Mouse (Mus musculus) hindbrain, embryonic 12.5 days (tissue): ENCODE measurements around the gene Fancc. TPM values are rescaled to one million over a fixed set of nuclear protein-coding genes. Genes with fewer than 3 reads are reported as not detected.

ENCODE experiments used
- ATAC-seq: fragments of 200-750 bp; cut with Nextera tagmentation; 2 replicates; pipeline ENCODE4 v1.8.0; 2017; ENCODE audit warnings: moderate TSS enrichment; ENCODE audit not compliant: low FRiP score
- H3K27ac ChIP-seq: fragments of 300-500 bp; sonication (generic); 2 replicates; pipeline ENCODE4 v1.5.1; 2016; ENCODE audit warnings: mild to moderate bottlenecking
- H3K27me3 ChIP-seq: fragments of 300-500 bp; sonication (generic); 2 replicates; pipeline ENCODE4 v1.6.1; 2016; ENCODE audit warnings: mild to moderate bottlenecking
- H3K36me3 ChIP-seq: fragments of 300-500 bp; sonication (generic); 2 replicates; pipeline ENCODE4 v1.6.1; 2016; ENCODE audit warnings: mild to moderate bottlenecking
- H3K4me1 ChIP-seq: fragments of 300-500 bp; sonication (generic); 2 replicates; pipeline ENCODE4 v1.6.1; 2016
- H3K4me2 ChIP-seq: fragments of 300-500 bp; sonication (generic); replicated peaks from 2 replicates; pipeline ENCODE4 v1.6.1; 2016; ENCODE audit warnings: mild to moderate bottlenecking
- H3K4me3 ChIP-seq: fragments of 300-500 bp; sonication (generic); 2 replicates; pipeline ENCODE4 v1.5.1; 2016; ENCODE audit warnings: mild to moderate bottlenecking
- H3K9ac ChIP-seq: fragments of 300-500 bp; sonication (generic); 2 replicates; pipeline ENCODE4 v1.6.1; 2016; ENCODE audit warnings: mild to moderate bottlenecking, moderate library complexity
- H3K9me3 ChIP-seq: fragments of 300-500 bp; sonication (generic); replicated peaks from 2 replicates; pipeline ENCODE4 v1.6.1; 2016; ENCODE audit warnings: mild to moderate bottlenecking
- WGBS: fragments of 180-500 bp; shearing (Covaris S2); methylation state at CpG from one replicate; pipeline ENCODE4 v1.1.7; 2016; 5-methylcytosine and 5-hydroxymethylcytosine counted together
- polyA plus RNA-seq: library from polyadenylated mRNA; unstranded; fragments of >200 nt; fragmentation: Nextera tagmentation; extraction: Ambion mirVana; gene quantifications from 2 replicates; pipeline ENCODE4 v1.2.1, GENCODE M21; 2016

Fancc gene
- polyA plus RNA-seq, 1 experiment from 2014 or later: 20.4 TPM

DNA sequence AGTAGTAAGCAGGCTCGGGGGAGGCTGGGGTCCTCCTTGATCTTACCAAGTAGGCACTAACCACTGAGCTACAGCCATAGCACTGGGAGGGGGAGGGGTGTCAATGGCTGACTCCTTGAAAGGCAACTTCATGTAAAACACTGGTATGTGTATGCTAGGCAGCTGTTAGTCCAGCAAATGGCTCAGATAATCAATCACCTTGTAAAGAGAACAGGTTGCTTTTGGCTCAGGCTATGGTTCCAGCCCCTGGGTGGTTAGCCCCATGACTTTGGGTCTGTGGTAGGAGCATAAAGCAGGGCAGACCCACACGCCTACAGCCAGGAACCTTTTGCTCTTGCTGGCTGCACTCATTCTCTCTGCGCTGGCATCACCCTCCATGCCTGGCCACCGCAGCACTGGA lies 207.0 kb downstream of the Fancc start:
- Histone ChIP-seq H3K36me3 (peaks cover 17% of the 10 kb centered on the region), H3K9me3 (no peaks in the 10 kb centered on the region), H3K27me3 (peaks cover 15% of the 10 kb centered on the region), H3K4me2 (no peak overlapping the region), H3K4me1 (peaks cover 16% of the 10 kb centered on the region), H3K27ac (no peak overlapping the region), H3K4me3 (no peak overlapping the region), H3K9ac (no peak overlapping the region)
- 93% methylated on average over 4 of the region's 4 CpGs for WGBS
- no peak for ATAC-seq

DNA sequence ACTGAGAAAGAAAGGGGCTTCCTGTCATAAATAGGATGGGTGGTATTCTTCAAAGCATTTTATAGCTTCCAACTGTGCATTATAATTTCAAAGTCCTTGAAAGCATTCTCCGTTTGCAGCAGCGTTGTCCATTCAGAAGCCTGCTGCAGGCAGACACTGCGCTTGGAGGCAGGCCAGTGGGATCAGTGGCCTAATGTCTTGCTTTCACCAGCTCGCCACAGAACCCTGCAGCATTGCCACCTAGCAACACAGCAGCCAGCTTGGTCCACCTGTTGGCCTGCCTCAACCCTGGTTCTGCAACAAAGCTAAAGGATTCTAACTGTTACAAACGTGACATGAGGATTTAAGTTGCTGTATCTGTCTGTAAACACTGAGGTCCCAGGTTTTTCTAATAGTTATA lies 207.4 kb downstream of the Fancc start:
- WGBS: 71% methylated on average over 5 of the region's 5 CpGs

DNA sequence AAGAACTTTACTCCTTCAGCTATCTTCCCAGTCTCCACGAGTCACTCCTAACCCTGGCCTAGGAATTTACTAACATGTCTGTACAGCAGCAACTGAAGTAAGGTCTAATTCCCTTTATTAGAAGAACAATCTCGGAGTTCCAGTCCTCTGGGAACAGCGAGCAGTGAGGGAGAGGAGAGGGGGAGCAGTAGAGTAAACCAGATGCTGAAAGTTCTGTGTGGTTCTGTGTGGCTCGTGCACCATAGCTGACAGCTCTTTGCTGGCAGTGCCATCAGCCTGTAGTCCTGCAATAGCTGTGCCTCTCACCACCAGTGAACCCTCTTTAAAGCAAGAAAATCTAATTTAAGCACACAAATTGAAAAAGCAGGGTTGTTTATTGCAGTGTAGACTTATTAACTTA lies 207.9 kb downstream of the Fancc start:
- no peak overlapping the region for H3K4me2 ChIP-seq
- H3K27me3 ChIP-seq: peaks cover 15% of the 10 kb centered on the region
- no peak overlapping the region for H3K4me3 ChIP-seq
- peaks cover 18% of the 10 kb centered on the region for H3K36me3 ChIP-seq
- peaks cover 7% of the 10 kb centered on the region for H3K4me1 ChIP-seq
- no peak for ATAC-seq
- 64% methylated on average over 4 of the region's 4 CpGs for WGBS
- H3K27ac ChIP-seq: no peak overlapping the region
- no peak overlapping the region for H3K9ac ChIP-seq
- no peaks in the 10 kb centered on the region for H3K9me3 ChIP-seq

More for the DNA sequence above, 207.4 kb downstream of the Fancc start:
- Histone ChIP-seq H3K9ac (no peak overlapping the region), H3K4me1 (peaks cover 12% of the 10 kb centered on the region), H3K27ac (no peak overlapping the region), H3K9me3 (no peaks in the 10 kb centered on the region), H3K4me2 (no peak overlapping the region), H3K4me3 (no peak overlapping the region), H3K36me3 (peaks cover 18% of the 10 kb centered on the region), H3K27me3 (peaks cover 15% of the 10 kb centered on the region)
- no peak for ATAC-seq

DNA sequence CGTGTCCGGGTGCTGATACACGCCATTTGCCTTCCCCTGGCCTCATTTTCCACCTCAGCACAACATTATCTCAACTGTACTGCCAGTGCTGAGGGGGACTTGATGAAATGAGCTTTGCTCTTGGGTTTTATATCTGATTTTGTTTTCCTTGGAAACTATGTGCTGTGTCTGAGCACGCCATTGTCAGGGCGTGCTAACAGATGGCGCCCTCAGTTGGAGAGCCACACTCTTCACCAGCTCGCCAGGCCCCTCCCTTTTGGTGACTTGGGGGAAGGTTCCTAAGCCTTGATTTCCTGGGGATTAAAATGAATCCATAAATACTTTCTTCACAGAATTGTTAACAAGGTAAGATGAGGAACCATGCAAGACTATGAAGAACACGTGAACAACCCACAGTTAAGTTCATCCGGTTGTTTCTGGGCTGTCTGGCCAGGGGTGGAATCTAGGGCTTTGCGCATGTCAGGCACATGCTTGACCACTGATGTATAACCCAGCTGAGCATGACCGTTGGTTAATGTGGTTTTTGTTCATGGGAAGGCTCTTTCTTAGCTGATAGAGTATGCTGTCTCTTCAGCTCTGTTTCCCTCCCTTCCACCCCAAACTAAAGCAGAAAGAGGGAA lies 210.5 kb downstream of the Fancc start:
- H3K9me3 ChIP-seq: no peaks in the 10 kb centered on the region
- H3K9ac ChIP-seq: no peak overlapping the region
- no peaks in the 10 kb centered on the region; the same call in 1 of the 2 replicates for H3K4me1 ChIP-seq
- no peak overlapping the region for H3K4me3 ChIP-seq
- no peak for ATAC-seq
- peaks cover 13% of the 10 kb centered on the region for H3K27me3 ChIP-seq
- 87% methylated on average over 11 of the region's 11 CpGs for WGBS
- H3K36me3 ChIP-seq: peaks cover 31% of the 10 kb centered on the region
- no peak overlapping the region for H3K27ac ChIP-seq
- H3K4me2 ChIP-seq: no peak overlapping the region

DNA sequence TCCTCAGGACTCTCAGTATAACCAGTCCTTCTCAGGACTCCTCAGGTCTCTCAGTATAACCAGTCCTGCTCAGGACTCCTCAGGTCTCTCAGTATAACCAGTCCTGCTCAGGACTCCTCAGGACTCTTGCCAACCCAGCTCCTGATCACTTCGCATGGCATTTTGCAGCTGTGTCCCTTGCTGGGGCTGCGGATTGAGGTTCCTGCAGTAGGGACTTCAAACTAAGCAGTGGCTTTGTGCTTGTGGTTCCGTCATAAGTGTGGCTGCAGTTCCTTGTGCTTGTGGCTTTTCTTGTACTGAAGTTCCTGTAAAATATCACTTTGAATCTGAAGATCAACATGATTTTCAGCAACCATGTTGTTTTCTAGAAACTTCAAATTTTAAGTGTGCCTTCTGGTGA lies 212.3 kb downstream of the Fancc start:
- H3K4me2 ChIP-seq: no peak overlapping the region
- H3K4me3 ChIP-seq: no peak overlapping the region
- H3K9me3 ChIP-seq: no peaks in the 10 kb centered on the region
- peaks cover 11% of the 10 kb centered on the region for H3K27me3 ChIP-seq
- H3K27ac ChIP-seq: no peak overlapping the region
- WGBS: 96% methylated on average over 3 of the region's 3 CpGs
- H3K4me1 ChIP-seq: peaks cover 9% of the 10 kb centered on the region
- no peak for ATAC-seq
- peaks cover 31% of the 10 kb centered on the region for H3K36me3 ChIP-seq
- H3K9ac ChIP-seq: no peak overlapping the region

DNA sequence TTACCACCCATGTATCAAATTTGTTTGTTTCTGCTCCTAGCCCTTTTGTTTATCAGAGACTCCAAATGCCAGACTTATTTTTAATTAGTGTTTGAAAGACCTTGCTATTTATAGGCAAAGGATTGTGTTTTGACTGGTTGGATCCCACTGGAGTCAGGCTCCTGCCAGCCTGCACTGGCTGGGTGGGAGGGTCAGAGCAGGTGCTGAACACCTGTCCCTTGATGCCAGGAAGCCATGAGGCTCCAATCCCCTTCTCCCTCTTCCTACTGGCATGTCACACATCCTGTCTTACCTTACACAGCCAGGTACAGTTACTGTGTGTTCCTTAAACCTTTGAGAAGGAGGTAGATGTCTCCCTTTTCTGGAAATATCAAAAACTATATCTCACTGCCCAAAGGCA lies 213.8 kb downstream of the Fancc start:
- no peak for ATAC-seq
- H3K4me2 ChIP-seq: no peak overlapping the region
- H3K27ac ChIP-seq: no peak overlapping the region
- H3K27me3 ChIP-seq: peaks cover 10% of the 10 kb centered on the region
- no peak overlapping the region for H3K9ac ChIP-seq
- H3K9me3 ChIP-seq: no peaks in the 10 kb centered on the region
- no peak overlapping the region for H3K4me3 ChIP-seq
- peaks cover 31% of the 10 kb centered on the region for H3K36me3 ChIP-seq
- H3K4me1 ChIP-seq: peaks cover 23% of the 10 kb centered on the region

DNA sequence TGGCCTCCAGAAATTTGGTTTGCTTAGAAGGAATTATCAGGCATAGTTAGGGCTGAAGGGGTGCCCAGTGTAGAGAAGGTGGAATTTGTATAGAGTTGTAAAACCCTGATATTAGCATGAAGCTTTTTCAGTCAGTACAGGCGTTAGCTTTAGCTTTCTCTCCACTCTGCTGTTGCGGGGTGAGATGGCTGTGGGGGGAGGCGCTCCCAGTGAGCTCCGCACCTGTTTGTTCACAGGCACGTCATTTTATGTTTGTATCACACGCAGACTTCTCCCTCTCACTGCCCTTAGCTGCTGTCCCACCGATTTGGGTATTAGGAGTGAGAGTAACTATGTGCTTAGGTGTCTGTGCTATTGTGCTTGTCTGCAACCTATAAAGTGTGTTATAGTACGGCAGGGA lies 215.9 kb downstream of the Fancc start:
- no peak overlapping the region for H3K4me2 ChIP-seq
- H3K9me3 ChIP-seq: no peaks in the 10 kb centered on the region
- WGBS: 86% methylated on average over 8 of the region's 8 CpGs
- no peak overlapping the region for H3K9ac ChIP-seq
- peaks cover 25% of the 10 kb centered on the region for H3K4me1 ChIP-seq
- no peak overlapping the region for H3K4me3 ChIP-seq
- H3K27me3 ChIP-seq: peaks cover 21% of the 10 kb centered on the region
- no peak overlapping the region for H3K27ac ChIP-seq
- ATAC-seq: no peak
- H3K36me3 ChIP-seq: peaks cover 21% of the 10 kb centered on the region

DNA sequence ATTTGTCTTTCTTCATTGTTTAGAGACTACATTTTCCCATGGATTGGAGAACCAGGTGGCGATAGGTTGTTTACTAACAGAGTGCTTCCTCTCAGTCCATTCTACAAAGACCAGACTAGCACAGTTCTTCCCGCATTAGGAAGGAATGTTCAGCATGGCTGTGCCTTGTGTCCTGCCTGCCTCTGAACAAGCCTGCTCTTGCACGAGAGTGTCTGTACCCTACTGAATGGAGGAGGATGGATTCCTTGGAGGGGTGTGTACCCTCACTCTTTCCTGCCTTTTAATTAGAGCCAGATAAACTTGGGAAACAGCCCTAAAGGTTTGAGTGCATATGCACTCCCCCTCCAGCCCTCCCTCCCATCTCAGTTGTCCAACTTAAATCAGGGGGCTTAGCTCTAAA lies 216.7 kb downstream of the Fancc start:
- no peak overlapping the region for H3K4me3 ChIP-seq
- peaks cover 21% of the 10 kb centered on the region for H3K27me3 ChIP-seq
- H3K4me1 ChIP-seq: peaks cover 25% of the 10 kb centered on the region
- peaks cover 15% of the 10 kb centered on the region; the same call in 1 of the 2 replicates for H3K36me3 ChIP-seq
- no peak for ATAC-seq
- no peak overlapping the region; the same call in 1 of the 2 replicates for H3K4me2 ChIP-seq
- no peak overlapping the region; the same call in 1 of the 2 replicates for H3K27ac ChIP-seq
- 39% methylated on average over 3 of the region's 3 CpGs for WGBS
- no peaks in the 10 kb centered on the region for H3K9me3 ChIP-seq
- H3K9ac ChIP-seq: no peak overlapping the region

DNA sequence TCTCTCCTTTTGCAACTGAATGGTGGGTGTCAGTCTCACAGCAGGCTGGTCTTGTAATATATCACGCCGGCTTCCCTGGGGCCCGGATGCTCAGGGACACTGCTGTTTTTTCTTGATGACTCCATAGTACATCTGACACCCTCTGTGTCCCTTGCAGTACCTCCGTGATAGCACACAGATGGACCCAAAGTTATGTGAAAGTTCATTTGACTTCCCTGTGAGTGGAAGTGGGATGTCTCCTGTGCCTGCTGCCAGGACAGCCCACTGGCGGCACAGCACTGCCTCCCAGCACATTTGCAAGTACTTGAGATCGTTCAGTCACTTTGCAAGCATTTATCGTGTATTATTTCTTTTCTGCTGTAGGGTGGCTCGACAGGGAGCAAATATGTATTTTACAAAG lies 217.3 kb downstream of the Fancc start:
- 47% methylated on average over 8 of the region's 8 CpGs for WGBS
- ATAC-seq: no peak
- Histone ChIP-seq H3K9ac (no peak overlapping the region), H3K4me3 (no peak overlapping the region), H3K36me3 (peaks cover 13% of the 10 kb centered on the region; the same call in 1 of the 2 replicates), H3K4me2 (0 out of 2 replicates have a peak overlapping the region, but pooled peaks have one; percentile 6), H3K9me3 (no peaks in the 10 kb centered on the region), H3K4me1 (peaks cover 25% of the 10 kb centered on the region), H3K27me3 (peaks cover 21% of the 10 kb centered on the region), H3K27ac (peak overlapping the region; percentile 8; the same call in 1 of the 2 replicates)

DNA sequence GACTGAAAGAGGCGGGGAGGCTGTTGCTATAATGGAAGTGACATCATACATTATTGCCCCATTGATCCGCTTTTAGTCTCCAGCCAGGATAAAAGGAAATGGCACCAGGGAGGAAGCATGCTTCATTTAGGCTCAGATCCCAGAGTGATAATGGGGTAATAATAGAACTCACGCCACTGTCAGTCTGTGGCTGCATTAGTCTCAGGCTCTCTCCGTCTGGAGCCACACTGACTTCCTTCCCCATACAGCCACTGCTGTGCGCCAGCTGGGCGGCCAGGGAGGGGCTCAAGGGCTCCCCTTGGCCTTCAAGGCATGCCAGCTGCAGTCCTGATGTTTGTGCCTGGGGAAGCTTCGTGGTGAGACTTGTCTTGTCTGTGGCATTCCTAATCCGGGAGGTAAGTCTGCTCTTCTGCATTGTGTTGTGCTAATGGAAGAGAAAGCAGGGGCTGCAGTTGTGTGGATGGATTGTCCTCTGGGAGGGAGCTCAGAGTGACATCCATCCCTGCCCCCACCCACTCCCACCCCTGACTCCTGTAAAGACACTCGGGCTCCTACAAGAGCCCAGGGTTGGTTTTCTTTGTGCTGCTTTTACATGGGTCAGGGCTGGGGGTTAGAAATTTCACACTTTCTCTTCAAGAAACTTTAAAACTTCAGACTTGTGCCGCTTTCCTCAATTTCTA lies 218.1 kb downstream of the Fancc start:
- H3K4me3 ChIP-seq: peak overlapping the region; percentile 6; the same call in 1 of the 2 replicates
- H3K4me1 ChIP-seq: peaks cover 25% of the 10 kb centered on the region
- 5% methylated on average over 10 of the region's 10 CpGs for WGBS
- peak; percentile 83 for ATAC-seq
- peak overlapping the region; percentile 62; the same call in 1 of the 2 replicates for H3K27ac ChIP-seq
- H3K27me3 ChIP-seq: peaks cover 23% of the 10 kb centered on the region
- H3K9ac ChIP-seq: peak overlapping the region; percentile 32
- peaks cover 13% of the 10 kb centered on the region; the same call in 1 of the 2 replicates for H3K36me3 ChIP-seq
- no peaks in the 10 kb centered on the region for H3K9me3 ChIP-seq
- peak overlapping the region; percentile 36 for H3K4me2 ChIP-seq

DNA sequence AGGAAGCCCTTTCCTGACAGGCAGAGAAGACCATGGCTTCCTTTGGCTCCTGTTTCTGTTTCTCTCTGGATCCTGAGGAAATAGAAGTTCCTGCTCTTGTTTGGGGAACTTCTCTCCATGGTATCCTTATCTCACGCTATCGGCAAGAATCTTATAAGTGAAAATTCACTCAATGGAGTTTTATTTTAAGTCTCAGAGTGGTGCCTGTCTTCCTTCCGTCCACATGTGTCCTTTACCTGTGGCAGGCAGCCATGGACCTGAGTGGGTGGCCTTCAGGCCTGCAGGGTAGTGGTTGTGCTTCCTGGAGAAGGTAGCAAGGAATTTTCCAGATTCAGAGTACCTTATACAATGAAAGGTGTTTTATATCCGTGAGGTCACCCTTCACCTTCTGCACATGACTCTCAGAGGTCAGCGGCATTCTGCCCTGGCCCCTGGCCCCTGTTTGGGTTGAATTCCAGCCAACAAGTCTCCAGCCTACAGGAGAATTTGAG lies 218.9 kb downstream of the Fancc start:
- Histone ChIP-seq H3K9ac (no peak overlapping the region), H3K27ac (peak overlapping the region; percentile 62), H3K4me2 (peak overlapping the region; percentile 36; the same call in 1 of the 2 replicates), H3K9me3 (no peaks in the 10 kb centered on the region), H3K27me3 (peaks cover 24% of the 10 kb centered on the region), H3K4me1 (peaks cover 25% of the 10 kb centered on the region), H3K4me3 (no peak overlapping the region), H3K36me3 (peaks cover 7% of the 10 kb centered on the region; the same call in 1 of the 2 replicates)
- WGBS: 50% methylated on average over 5 of the region's 5 CpGs
- ATAC-seq: peak; percentile 3; the same call in 1 of the 2 replicates

DNA sequence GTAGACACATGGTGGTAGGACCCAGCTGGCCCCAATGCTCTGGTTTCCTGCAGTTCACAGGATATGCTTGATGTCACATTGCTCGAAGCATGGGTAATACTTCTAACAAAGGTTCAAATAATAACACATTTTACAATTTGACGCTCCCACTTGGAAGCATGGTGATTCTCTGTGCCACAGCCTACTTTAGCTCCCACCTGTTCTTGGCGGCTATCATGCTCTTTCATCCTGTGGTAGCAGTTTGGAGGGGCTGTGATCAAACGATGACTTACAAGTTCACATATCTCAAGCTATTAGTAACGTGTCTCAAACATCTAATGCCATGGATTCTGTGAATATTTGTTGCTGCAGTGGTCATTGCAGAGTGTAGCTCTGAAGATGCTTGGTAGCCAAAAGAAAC lies 219.8 kb downstream of the Fancc start:
- no peak for ATAC-seq
- H3K4me2 ChIP-seq: no peak overlapping the region
- peaks cover 33% of the 10 kb centered on the region for H3K4me1 ChIP-seq
- H3K36me3 ChIP-seq: peaks cover 5% of the 10 kb centered on the region; the same call in 1 of the 2 replicates
- no peak overlapping the region for H3K4me3 ChIP-seq
- no peak overlapping the region for H3K9ac ChIP-seq
- no peaks in the 10 kb centered on the region for H3K9me3 ChIP-seq
- WGBS: 72% methylated on average over 5 of the region's 5 CpGs
- no peak overlapping the region for H3K27ac ChIP-seq
- peaks cover 30% of the 10 kb centered on the region for H3K27me3 ChIP-seq
